Mouse (Mus musculus) heart, embryonic 13.5 days (tissue): ENCODE measurements at regions not wholly inside any gene's neighbourhood (a gene's known extent, or its start where the extent isn't known, plus 50 kb on each side); places are given as distances from the start of the nearest gene placed in this dataset.

Experiments used
- ATAC-seq: fragments of 200-750 bp; cut with Nextera tagmentation; 2 replicates; pipeline ENCODE4 v1.8.0; 2017; ENCODE audit warnings: moderate TSS enrichment; ENCODE audit not compliant: insufficient number of reproducible peaks, low FRiP score, low TSS enrichment; ENCODE audit errors: extremely low read depth
- H3K27ac ChIP-seq: fragments of 300-500 bp; sonication (generic); replicated peaks from 2 replicates; pipeline ENCODE4 v1.5.1; 2015; ENCODE audit warnings: moderate library complexity, mild to moderate bottlenecking, inconsistent platforms
- H3K27me3 ChIP-seq: fragments of 300-500 bp; sonication (generic); replicated peaks from 2 replicates; pipeline ENCODE4 v1.6.1; 2015; ENCODE audit warnings: mild to moderate bottlenecking, inconsistent platforms
- H3K36me3 ChIP-seq: fragments of 300-500 bp; sonication (generic); 2 replicates; pipeline ENCODE4 v1.6.1; 2015; ENCODE audit warnings: mild to moderate bottlenecking, inconsistent platforms
- H3K4me1 ChIP-seq: fragments of 300-500 bp; sonication (generic); 2 replicates; pipeline ENCODE4 v1.6.1; 2015; ENCODE audit warnings: inconsistent platforms
- H3K4me2 ChIP-seq: fragments of 300-500 bp; sonication (generic); 2 replicates; pipeline ENCODE4 v1.6.1; 2015; ENCODE audit warnings: inconsistent platforms, mild to moderate bottlenecking, moderate library complexity
- H3K4me3 ChIP-seq: fragments of 300-500 bp; sonication (generic); 2 replicates; pipeline ENCODE4 v1.5.1; 2015; ENCODE audit warnings: moderate library complexity, mild to moderate bottlenecking, inconsistent platforms
- H3K9ac ChIP-seq: fragments of 300-500 bp; sonication (generic); 2 replicates; pipeline ENCODE4 v1.6.1; 2015; ENCODE audit warnings: inconsistent platforms, mild to moderate bottlenecking, moderate library complexity
- H3K9me3 ChIP-seq: fragments of 300-500 bp; sonication (generic); 2 replicates; pipeline ENCODE4 v1.6.1; 2016; ENCODE audit warnings: inconsistent platforms
- WGBS: fragments of 180-500 bp; shearing (Covaris S2); methylation state at CpG from one replicate; pipeline ENCODE4 v1.1.7; 2015; ENCODE audit warnings: mixed read lengths; 5-methylcytosine and 5-hydroxymethylcytosine counted together

- Histone ChIP-seq H3K4me2 (peak overlapping the region; percentile 66), H3K27me3 (no peaks in the 10 kb centered on the region), H3K27ac (peak overlapping the region; percentile 34), H3K4me1 (peaks cover 26% of the 10 kb centered on the region), H3K36me3 (no peaks in the 10 kb centered on the region), H3K4me3 (peak overlapping the region; percentile 35), H3K9ac (peak overlapping the region; percentile 54; the same call in 1 of the 2 replicates), H3K9me3 (no peaks in the 10 kb centered on the region)
- no peak for ATAC-seq
- 5% methylated on average over 16 of the region's 16 CpGs for WGBS
Measured at GRCm38 (mm10) chr14:31891500-31892185, 61.2 kb upstream of the Ankrd28 start.

DNA sequence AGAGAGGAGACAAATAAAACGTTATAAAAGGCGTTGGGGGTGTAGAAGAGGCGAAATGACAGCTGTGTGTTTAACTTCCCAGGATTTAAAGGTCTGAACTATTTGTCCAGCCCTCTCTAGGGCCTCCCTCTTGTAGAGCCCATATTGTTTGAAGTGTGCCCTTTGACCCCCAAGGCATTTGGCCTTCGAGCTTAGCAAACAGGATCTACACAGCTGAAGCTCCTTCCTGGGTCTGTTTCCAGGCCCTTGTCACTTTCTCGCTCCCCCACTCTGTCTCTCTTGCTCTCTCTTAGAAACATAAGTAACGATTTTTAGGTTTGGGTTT, 61.7 kb upstream of the Ankrd28 start:
- Histone ChIP-seq H3K27ac (no peak overlapping the region), H3K27me3 (no peaks in the 10 kb centered on the region), H3K36me3 (no peaks in the 10 kb centered on the region), H3K4me1 (peaks cover 30% of the 10 kb centered on the region), H3K4me3 (no peak overlapping the region), H3K9me3 (no peaks in the 10 kb centered on the region), H3K9ac (no peak overlapping the region), H3K4me2 (no peak overlapping the region)
- ATAC-seq = no peak
- 31% methylated on average over 6 of the region's 6 CpGs for WGBS

DNA sequence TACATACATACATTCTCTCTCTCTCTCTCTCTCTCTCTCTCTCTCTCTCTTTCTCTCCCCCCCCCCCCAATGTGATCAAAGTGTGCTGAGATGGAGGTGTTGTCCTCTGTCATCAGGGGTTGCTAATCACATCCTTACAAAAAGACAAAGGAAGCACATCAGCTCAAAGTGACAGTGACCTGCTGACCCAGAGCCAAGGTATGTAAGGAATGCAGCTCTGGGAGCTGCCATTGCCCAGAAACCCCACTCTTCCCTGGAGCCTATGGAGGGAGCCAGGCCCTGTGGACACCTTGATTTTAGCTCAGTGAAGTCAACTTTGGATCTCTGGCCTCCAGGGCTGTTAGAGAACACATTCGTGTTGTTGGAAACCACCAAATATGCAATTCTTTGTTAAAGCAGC, 66.0 kb upstream of the Ankrd28 start:
- no peak overlapping the region for H3K27ac ChIP-seq
- no peak overlapping the region for H3K4me2 ChIP-seq
- no peak for ATAC-seq

GRCm38 (mm10) chr14:31899504-31899903, 69.1 kb upstream of the Ankrd28 start:
- ATAC-seq = no peak
- Histone ChIP-seq H3K9me3 (no peaks in the 10 kb centered on the region), H3K4me2 (no peak overlapping the region), H3K4me1 (peaks cover 23% of the 10 kb centered on the region), H3K4me3 (no peak overlapping the region), H3K27me3 (no peaks in the 10 kb centered on the region), H3K36me3 (no peaks in the 10 kb centered on the region), H3K27ac (no peak overlapping the region), H3K9ac (no peak overlapping the region)
- WGBS = 75% methylated on average over 8 of the region's 8 CpGs

More for the DNA sequence above, 66.0 kb upstream of the Ankrd28 start:
- Histone ChIP-seq H3K9ac (no peak overlapping the region), H3K27me3 (no peaks in the 10 kb centered on the region), H3K36me3 (no peaks in the 10 kb centered on the region), H3K4me3 (no peak overlapping the region), H3K9me3 (no peaks in the 10 kb centered on the region), H3K4me1 (peaks cover 22% of the 10 kb centered on the region)
- WGBS = 47% methylated on average over 1 of the region's 1 CpGs

DNA sequence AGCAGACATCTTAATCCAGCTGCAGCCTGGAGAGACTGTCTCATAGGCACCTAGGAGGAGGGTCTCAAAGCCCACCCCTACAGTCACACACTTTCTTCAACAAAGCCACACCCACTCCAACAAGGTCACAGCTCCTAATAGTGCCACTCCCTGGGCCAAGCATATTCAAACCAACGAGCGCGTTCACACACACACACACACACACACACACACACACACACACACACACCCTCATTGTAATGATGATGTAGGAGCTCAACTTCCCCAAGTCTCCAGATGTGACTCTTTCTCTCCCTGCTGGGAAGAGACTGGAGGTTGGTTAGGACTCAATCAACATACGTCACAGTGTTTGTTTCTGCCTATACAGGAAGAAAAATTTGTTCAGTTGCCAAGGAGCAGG, 69.5 kb upstream of the Ankrd28 start:
- no peaks in the 10 kb centered on the region for H3K9me3 ChIP-seq
- no peak overlapping the region for H3K27ac ChIP-seq

GRCm38 (mm10) chr14:31901901-31902300, 71.5 kb upstream of the Ankrd28 start:
- H3K9ac ChIP-seq = no peak overlapping the region
- no peak overlapping the region for H3K4me2 ChIP-seq
- H3K36me3 ChIP-seq = no peaks in the 10 kb centered on the region
- 27% methylated on average over 4 of the region's 4 CpGs for WGBS
- no peak overlapping the region for H3K4me3 ChIP-seq
- H3K4me1 ChIP-seq = peaks cover 11% of the 10 kb centered on the region
- no peak overlapping the region for H3K27ac ChIP-seq
- ATAC-seq = no peak
- no peaks in the 10 kb centered on the region for H3K27me3 ChIP-seq
- H3K9me3 ChIP-seq = no peaks in the 10 kb centered on the region

More for the DNA sequence above, 69.5 kb upstream of the Ankrd28 start:
- Histone ChIP-seq H3K4me1 (peaks cover 23% of the 10 kb centered on the region), H3K27me3 (no peaks in the 10 kb centered on the region), H3K4me2 (no peak overlapping the region), H3K4me3 (no peak overlapping the region), H3K9ac (no peak overlapping the region), H3K36me3 (no peaks in the 10 kb centered on the region)
- 84% methylated on average over 4 of the region's 4 CpGs for WGBS
- ATAC-seq = no peak

DNA sequence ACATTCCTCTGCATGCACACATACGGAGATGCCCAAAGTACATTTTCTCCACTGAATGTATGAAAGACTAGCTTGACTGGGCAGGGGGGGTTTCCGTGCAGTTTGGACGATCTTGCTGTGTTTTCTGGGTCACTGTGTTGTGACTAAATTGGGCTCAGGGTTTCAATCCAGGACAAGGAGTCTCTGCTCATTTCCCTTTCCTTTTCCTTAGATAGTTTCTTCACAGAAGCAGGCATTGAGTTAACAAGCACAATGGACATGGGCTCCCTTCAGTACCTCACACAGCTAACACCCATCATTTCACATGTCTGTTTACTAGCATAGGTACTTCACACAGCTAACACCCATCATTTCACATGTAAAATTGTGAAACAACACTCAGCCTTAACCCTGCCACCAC, 73.2 kb upstream of the Ankrd28 start:
- ATAC-seq = no peak
- H3K9ac ChIP-seq = no peak overlapping the region
- H3K4me2 ChIP-seq = no peak overlapping the region
- H3K27ac ChIP-seq = no peak overlapping the region
- WGBS = 69% methylated on average over 3 of the region's 3 CpGs
- H3K4me1 ChIP-seq = peaks cover 9% of the 10 kb centered on the region
- H3K4me3 ChIP-seq = no peak overlapping the region
- H3K27me3 ChIP-seq = no peaks in the 10 kb centered on the region
- H3K9me3 ChIP-seq = no peaks in the 10 kb centered on the region
- H3K36me3 ChIP-seq = no peaks in the 10 kb centered on the region

GRCm38 (mm10) chr14:31908591-31908990, 78.1 kb upstream of the Ankrd28 start:
- H3K27me3 ChIP-seq = no peaks in the 10 kb centered on the region
- WGBS = 53% methylated on average over 7 of the region's 7 CpGs
- no peaks in the 10 kb centered on the region for H3K9me3 ChIP-seq
- no peak overlapping the region for H3K4me3 ChIP-seq
- no peak overlapping the region for H3K9ac ChIP-seq
- peaks cover 5% of the 10 kb centered on the region; the same call in 1 of the 2 replicates for H3K4me1 ChIP-seq
- H3K36me3 ChIP-seq = no peaks in the 10 kb centered on the region
- no peak overlapping the region for H3K27ac ChIP-seq
- H3K4me2 ChIP-seq = no peak overlapping the region
- ATAC-seq = no peak

- ATAC-seq = no peak
- Histone ChIP-seq H3K9ac (no peak overlapping the region), H3K27ac (peak overlapping the region; percentile 28; the same call in 1 of the 2 replicates), H3K4me1 (peaks cover 5% of the 10 kb centered on the region; the same call in 1 of the 2 replicates), H3K9me3 (no peaks in the 10 kb centered on the region), H3K36me3 (no peaks in the 10 kb centered on the region), H3K4me3 (no peak overlapping the region), H3K27me3 (no peaks in the 10 kb centered on the region), H3K4me2 (no peak overlapping the region)
- 36% methylated on average over 4 of the region's 4 CpGs for WGBS
Measured at GRCm38 (mm10) chr14:31909291-31909690, 78.8 kb upstream of the Ankrd28 start.

GRCm38 (mm10) chr14:31910809-31911208, 80.4 kb upstream of the Ankrd28 start:
- Histone ChIP-seq H3K36me3 (no peaks in the 10 kb centered on the region), H3K4me2 (no peak overlapping the region), H3K9ac (no peak overlapping the region), H3K9me3 (no peaks in the 10 kb centered on the region), H3K27ac (no peak overlapping the region), H3K4me3 (no peak overlapping the region), H3K4me1 (peaks cover 5% of the 10 kb centered on the region; the same call in 1 of the 2 replicates), H3K27me3 (no peaks in the 10 kb centered on the region)
- 71% methylated on average over 2 of the region's 2 CpGs for WGBS
- ATAC-seq = no peak

DNA sequence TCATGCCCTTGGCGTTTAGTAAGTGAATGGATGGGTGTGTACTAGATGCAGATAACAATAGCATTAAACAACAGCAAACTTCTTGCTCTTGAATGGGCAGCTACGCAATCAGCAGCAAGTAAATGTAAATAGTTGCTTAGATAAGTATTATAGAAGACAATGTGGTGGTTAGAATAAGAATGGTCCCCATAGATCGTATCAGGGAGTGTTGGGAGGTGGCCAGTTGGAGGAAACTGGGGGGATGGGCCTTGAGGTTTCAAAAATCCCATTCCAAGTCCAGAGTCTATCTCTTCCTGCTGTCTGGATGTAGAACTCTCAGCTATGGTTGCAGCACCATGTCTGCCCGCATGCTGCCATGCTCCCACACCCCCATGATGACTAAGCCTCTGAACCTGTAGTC, 88.0 kb upstream of the Ankrd28 start:
- WGBS = 77% methylated on average over 4 of the region's 4 CpGs
- Histone ChIP-seq H3K27ac (no peak overlapping the region), H3K4me3 (no peak overlapping the region), H3K36me3 (no peaks in the 10 kb centered on the region), H3K4me1 (no peaks in the 10 kb centered on the region), H3K9me3 (peaks cover 15% of the 10 kb centered on the region), H3K27me3 (no peaks in the 10 kb centered on the region), H3K9ac (no peak overlapping the region), H3K4me2 (no peak overlapping the region)
- no peak for ATAC-seq

DNA sequence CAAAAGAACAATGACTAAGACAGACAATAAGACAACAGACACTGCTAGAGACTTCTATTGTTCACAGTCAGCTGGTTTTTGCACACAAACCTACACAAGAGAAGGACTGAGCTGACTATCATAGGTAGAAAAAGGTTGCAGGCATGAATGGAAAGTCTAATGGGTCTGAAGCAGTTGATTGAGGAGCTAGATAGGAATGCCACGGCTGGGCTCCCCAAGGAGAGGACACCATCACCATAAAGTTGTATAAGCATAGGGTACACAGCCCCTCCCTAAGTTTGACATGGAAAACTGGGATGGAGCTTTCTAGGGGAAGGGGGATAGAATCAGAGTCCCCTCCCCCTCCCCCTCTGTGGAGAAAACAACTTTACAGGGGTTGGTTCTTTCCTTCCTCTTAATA, 88.5 kb upstream of the Ankrd28 start:
- Histone ChIP-seq H3K27ac (no peak overlapping the region), H3K27me3 (no peaks in the 10 kb centered on the region), H3K9me3 (peaks cover 17% of the 10 kb centered on the region), H3K4me3 (no peak overlapping the region), H3K4me1 (no peaks in the 10 kb centered on the region), H3K9ac (no peak overlapping the region), H3K36me3 (no peaks in the 10 kb centered on the region), H3K4me2 (no peak overlapping the region)
- WGBS = 78% methylated on average over 1 of the region's 1 CpGs
- ATAC-seq = no peak
